Mouse (Mus musculus) T-helper 17 cell (primary cell): ENCODE measurements around the gene Cpne1.
"Not testable (repeated sequence)": the region's sequence is repeated elsewhere in the genome, so short reads cannot be mapped to it uniquely, and the experiment has no call there.

ENCODE experiments used
- in situ Hi-C, 2 experiments: fragments of 300-600 bp; cut with MboI, MseI; formaldehyde crosslinking; loops; 1 replicate in 1 of 2; 2 replicates in 1 of 2; pipeline ENCODE4 v1.15.1; 2025; ENCODE audit warnings: high pct_unique_total_duplicates in 2 of 2

Cpne1 gene

GRCm38 (mm10) chr2:156111358-156112079, at the start of gene Cpne1, which contains the start of gene Rbm12:
Gene Cpne1, minus strand, starts transcription at chr2:156111965.
Gene Rbm12, minus strand, starts transcription at chr2:156111978.
- in situ Hi-C loops, result no loop called here

DNA sequence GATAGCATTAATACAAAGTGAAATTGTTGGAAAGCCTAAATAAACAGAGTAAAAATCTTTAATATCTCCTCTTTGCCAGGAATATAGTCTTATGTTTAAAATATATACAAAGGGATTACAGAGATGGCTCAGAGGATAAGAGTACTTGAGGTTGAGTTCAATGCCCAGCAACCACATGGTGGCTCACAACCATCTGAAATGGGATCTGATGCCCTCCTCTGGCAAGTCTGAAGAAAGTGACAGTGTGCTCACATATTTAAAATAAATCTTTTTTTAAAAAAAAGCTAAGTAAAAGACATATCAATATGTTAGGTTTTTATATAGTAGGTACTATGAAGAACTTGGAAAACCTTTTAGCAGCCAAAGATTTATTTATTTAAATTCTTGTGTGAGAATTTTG, 39.8 kb upstream of the Cpne1 start:
- in situ Hi-C loops, result no loop called here

DNA sequence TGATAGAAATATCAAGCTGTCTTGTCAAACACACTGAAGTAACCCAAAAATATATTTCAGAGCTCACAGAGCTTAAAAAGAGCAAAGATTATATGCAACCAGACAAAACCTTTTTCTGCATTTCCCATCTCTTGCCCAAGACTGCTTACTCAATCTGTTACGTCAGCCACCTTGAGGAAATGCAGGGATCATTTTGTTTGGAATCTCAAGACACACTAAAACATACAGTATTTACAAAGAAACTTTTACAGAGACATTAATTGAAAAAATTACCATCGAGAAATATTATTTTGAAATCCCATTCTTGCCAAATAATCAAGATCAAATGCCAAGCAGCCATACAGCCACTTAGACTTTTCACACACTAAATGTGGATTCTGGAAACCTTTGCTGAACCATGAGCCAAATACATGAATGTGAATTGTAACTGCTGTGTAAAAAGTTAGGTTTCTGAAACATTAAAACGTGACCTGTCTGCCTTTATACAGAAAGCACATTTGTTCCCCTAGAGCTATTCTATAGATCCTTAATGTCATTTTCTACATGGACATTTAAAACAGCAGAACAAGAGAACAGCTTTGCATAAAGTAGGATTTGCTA, 35.7 kb upstream of the Cpne1 start:
- in situ Hi-C loops, result no loop called here

DNA sequence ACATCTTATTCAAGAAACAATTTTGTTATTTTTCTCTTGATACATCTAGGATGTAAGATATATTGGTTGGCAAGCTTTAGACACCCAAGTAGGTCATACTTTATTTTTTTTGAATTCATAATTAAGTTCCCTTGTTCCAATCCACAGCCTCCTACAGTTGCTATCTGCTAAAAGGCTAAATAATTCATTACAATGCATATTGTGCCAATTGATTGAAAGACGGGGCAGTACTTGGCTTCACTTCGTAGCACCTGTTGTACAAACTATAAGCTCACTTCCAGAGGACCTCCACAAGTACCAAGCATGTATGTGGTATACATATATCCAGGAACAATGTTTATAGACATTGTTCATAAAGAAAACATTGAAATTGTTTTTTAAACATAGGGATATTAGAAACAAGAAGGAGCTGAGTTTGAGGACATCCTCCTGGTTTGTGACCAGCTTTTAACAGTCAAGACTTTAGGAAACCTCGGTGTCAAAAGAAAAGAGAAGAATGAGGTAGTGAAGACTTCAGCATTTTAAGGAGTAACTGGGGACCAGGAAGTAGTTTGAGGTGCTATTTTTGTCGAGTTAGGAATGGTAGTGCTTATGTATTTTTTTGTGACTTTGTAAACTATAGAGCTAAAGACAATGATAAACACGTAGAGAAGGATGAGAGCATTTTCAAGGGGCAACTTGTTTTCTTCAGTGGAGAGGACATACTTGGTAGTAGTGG, 34.7 kb upstream of the Cpne1 start:
- in situ Hi-C loops, result no loop called here

GRCm38 (mm10) chr2:156145486-156146130, 33.8 kb upstream of the Cpne1 start:
- in situ Hi-C loops, result no loop called here

GRCm38 (mm10) chr2:156143953-156144724, 32.4 kb upstream of the Cpne1 start, which contains the start of the genes Romo1 and Nfs1:
Gene Romo1, plus strand, starts transcription at chr2:156144039.
Gene Nfs1, minus strand, starts transcription at chr2:156144186.
- in situ Hi-C loops, result loop anchor here in 1 of 2 experiments (5.0 kb wide), 1 partner anchor 33 kb away; no protein-coding TSS in a partner anchor

DNA sequence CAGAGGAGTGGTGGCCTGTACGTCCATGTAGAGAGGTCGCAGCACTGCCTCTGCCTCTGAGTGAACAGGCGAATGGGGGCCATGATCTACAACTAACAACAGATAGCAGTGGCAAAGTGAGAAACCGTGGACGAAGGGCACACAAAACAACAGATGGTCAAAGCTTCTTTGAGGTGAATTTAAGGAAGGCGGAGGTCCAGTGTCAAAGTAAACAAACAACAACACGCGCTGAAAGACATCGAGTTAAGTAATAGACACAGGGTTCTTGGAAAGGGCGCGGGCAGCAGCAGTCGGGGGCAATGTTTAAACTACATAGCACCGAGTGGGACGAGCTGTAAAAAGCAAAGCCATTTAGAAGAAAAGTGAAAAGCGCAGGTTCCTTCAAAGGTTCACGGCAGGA, 31.6 kb upstream of the Cpne1 start:
- in situ Hi-C loops, result loop anchor here in 1 of 2 experiments (5.0 kb wide), 1 partner anchor 34 kb away; no protein-coding TSS in a partner anchor

- in situ Hi-C loops, result loop anchor here in 1 of 2 experiments (5.0 kb wide), 1 partner anchor 34 kb away; no protein-coding TSS in a partner anchor
Observed at GRCm38 (mm10) chr2:156142820-156143219, 31.1 kb upstream of the Cpne1 start.

- in situ Hi-C loops, result no loop called here
Observed at GRCm38 (mm10) chr2:156135695-156136094, 23.9 kb upstream of the Cpne1 start.

DNA sequence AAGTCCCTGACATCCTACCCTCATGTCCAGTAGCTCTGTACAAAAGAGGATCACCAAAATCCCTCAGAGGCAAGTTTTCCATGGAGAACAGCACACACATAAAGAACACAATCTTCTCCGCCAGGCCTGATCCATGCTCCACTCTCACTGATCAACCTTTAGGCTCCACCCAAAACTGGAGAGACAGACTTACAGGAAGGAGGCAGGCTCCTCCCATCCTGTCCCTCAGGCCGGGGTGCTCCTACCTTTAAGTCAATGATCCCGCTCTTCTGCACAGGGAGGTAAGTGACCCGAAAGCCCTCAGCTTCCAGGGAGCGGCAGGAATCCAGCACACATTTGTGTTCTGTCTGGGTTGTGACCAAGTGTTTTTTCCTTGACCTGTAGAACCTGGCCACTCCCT, 22.4 kb upstream of the Cpne1 start:
- in situ Hi-C loops, result loop anchor here in 1 of 2 experiments (5.0 kb wide), 1 partner anchor 132 kb away; no protein-coding TSS in a partner anchor

- in situ Hi-C loops, result no loop called here
Observed at GRCm38 (mm10) chr2:156126992-156127391, 15.2 kb upstream of the Cpne1 start, which contains the start of gene Gm28036. Gene Gm28036, minus strand, starts transcription at chr2:156127092.

GRCm38 (mm10) chr2:156123731-156124130, 12.0 kb upstream of the Cpne1 start:
- in situ Hi-C loops, result no loop called here

GRCm38 (mm10) chr2:156119566-156119965, 7.8 kb upstream of the Cpne1 start:
- in situ Hi-C loops, result no loop called here

DNA sequence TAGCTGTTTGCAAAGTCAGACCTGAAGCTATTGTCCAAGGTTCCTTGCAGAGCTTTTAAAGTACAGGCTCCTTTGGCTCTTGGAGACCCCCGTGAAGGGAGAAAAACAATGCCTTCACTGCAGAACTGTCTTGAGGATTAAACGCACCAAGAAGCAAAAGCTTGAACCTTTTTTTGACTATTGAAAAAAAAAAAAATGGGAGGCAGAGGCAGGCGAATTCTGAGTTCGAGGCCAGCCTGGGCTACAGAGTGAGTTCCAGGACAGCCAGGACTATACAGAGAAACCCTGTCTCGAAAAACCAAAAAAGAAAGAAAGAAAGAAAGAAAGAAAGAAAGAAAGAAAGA, 287 bp upstream of the Cpne1 start:
- in situ Hi-C loops, result not testable (repeated sequence)

GRCm38 (mm10) chr2:156110627-156111357, 973 bp downstream of the Cpne1 start:
- in situ Hi-C loops, result no loop called here

DNA sequence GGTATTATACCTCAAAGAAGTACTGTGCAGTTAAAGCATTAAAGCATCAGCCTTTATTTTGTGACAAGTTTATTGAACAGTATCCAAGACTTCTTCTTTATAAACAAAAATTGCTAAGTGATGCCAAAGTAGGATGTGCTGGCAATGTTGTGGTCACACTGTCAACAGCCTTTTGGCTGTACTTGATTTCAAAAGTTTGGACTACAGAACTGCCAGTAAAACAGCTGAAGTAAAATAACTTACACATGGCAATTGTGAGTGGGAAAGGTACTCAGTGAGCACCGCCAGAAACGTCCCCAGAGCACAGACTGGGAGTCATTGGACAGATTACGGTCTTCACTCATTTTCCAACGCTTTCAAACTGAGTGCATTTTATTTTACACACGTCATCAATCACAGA, 19.8 kb downstream of the Cpne1 start:
- in situ Hi-C loops, result no loop called here

GRCm38 (mm10) chr2:156089799-156090198, 22.0 kb downstream of the Cpne1 start:
- in situ Hi-C loops, result no loop called here

GRCm38 (mm10) chr2:156087391-156088110, 24.2 kb downstream of the Cpne1 start:
- in situ Hi-C loops, result no loop called here

- in situ Hi-C loops, result no loop called here
Observed at GRCm38 (mm10) chr2:156084541-156084940, 27.2 kb downstream of the Cpne1 start.
